Mouse (Mus musculus) forebrain, embryonic 12.5 days (tissue): ENCODE measurements at regions not wholly inside any gene's neighbourhood (a gene's known extent, or its start where the extent isn't known, plus 50 kb on each side); places are given as distances from the start of the nearest gene placed in this dataset.
A peak's percentile ranks its signal among the peaks of the same experiment; 100 is the strongest.

ENCODE experiments used
- ATAC-seq: fragments of 200-750 bp; cut with Nextera tagmentation; 2 replicates; pipeline ENCODE4 v1.8.0; 2017; ENCODE audit warnings: moderate TSS enrichment; ENCODE audit not compliant: low FRiP score
- H3K27ac ChIP-seq: fragments of 300-500 bp; sonication (generic); 2 replicates; pipeline ENCODE4 v1.5.1; 2016; ENCODE audit warnings: mild to moderate bottlenecking
- H3K27me3 ChIP-seq: fragments of 300-500 bp; sonication (generic); 2 replicates; pipeline ENCODE4 v1.6.1; 2016; ENCODE audit warnings: mild to moderate bottlenecking
- H3K36me3 ChIP-seq: fragments of 300-500 bp; sonication (generic); replicated peaks from 2 replicates; pipeline ENCODE4 v1.6.1; 2016; ENCODE audit warnings: mild to moderate bottlenecking
- H3K4me1 ChIP-seq: fragments of 300-500 bp; sonication (generic); 2 replicates; pipeline ENCODE4 v1.6.1; 2016
- H3K4me2 ChIP-seq: fragments of 300-500 bp; sonication (generic); 2 replicates; pipeline ENCODE4 v1.6.1; 2016; ENCODE audit warnings: mild to moderate bottlenecking, moderate library complexity
- H3K4me3 ChIP-seq: fragments of 300-500 bp; sonication (generic); replicated peaks from 2 replicates; pipeline ENCODE4 v1.5.1; 2016; ENCODE audit warnings: mild to moderate bottlenecking
- H3K9ac ChIP-seq: fragments of 300-500 bp; sonication (generic); 2 replicates; pipeline ENCODE4 v1.6.1; 2016; ENCODE audit warnings: mild to moderate bottlenecking
- H3K9me3 ChIP-seq: fragments of 300-500 bp; sonication (generic); 2 replicates; pipeline ENCODE4 v1.6.1; 2016
- WGBS: fragments of 180-500 bp; shearing (Covaris S2); methylation state at CpG from one replicate; pipeline ENCODE4 v1.1.7; 2016; 5-methylcytosine and 5-hydroxymethylcytosine counted together

DNA sequence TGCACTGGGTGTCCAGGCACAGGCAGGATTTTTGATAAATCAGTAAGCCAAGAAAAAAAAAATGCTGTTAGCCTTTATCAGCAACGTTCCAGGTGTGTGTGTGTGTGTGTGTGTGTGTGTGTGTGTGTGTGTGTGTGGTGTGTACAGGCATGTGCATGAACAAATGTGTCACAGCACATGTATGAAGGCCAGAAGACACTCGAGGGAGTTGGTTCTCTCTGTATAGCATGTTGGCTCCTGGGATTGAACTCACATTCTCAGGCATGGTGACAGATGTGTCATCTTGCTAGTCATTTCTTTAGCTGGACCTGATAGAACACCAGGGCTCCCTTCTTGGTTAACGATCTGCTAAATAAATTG lies 74.8 kb upstream of the Caprin1 start:
- no peaks in the 10 kb centered on the region for H3K36me3 ChIP-seq
- no peak overlapping the region for H3K27ac ChIP-seq
- H3K4me3 ChIP-seq: no peak overlapping the region
- H3K9ac ChIP-seq: no peak overlapping the region
- H3K27me3 ChIP-seq: peaks cover 3% of the 10 kb centered on the region; the same call in 1 of the 2 replicates
- no peaks in the 10 kb centered on the region for H3K9me3 ChIP-seq
- 61% methylated on average over 3 of the region's 3 CpGs for WGBS
- H3K4me1 ChIP-seq: 0 out of 2 replicates have a peak, but pooled peaks cover 2% of the 10 kb centered on the region
- H3K4me2 ChIP-seq: no peak overlapping the region
- peak; percentile 57 for ATAC-seq

GRCm38 (mm10) chr2:103873381-103873780 lies 75.9 kb upstream of the Caprin1 start:
- no peak overlapping the region for H3K4me3 ChIP-seq
- H3K9ac ChIP-seq: no peak overlapping the region
- ATAC-seq: no peak
- no peaks in the 10 kb centered on the region for H3K36me3 ChIP-seq
- no peaks in the 10 kb centered on the region for H3K9me3 ChIP-seq
- no peak overlapping the region for H3K4me2 ChIP-seq
- H3K27me3 ChIP-seq: peaks cover 3% of the 10 kb centered on the region; the same call in 1 of the 2 replicates
- H3K27ac ChIP-seq: no peak overlapping the region
- H3K4me1 ChIP-seq: 0 out of 2 replicates have a peak, but pooled peaks cover 2% of the 10 kb centered on the region
- 94% methylated on average over 6 of the region's 6 CpGs for WGBS

DNA sequence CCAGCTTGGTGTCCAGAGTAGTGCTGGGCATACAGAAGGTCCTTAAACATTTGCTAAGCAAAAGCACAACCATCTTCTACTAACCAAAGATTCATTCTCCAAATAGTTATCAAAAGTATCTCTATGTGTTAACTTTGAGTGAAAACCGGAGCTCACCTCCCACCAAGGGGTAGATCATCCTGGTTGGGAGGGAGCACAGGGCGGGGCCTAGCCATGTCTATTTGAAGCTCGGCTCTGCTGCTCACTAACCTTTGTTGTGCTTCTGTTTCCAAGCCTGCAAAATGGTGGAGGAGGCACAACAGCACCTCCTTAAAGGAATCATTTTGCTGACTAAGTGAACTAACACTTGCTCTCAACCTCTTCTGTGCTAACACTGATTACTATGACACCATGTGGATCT lies 77.0 kb upstream of the Caprin1 start:
- Histone ChIP-seq H3K9me3 (no peaks in the 10 kb centered on the region), H3K4me3 (no peak overlapping the region), H3K4me2 (no peak overlapping the region), H3K27ac (no peak overlapping the region), H3K27me3 (no peaks in the 10 kb centered on the region), H3K4me1 (0 out of 2 replicates have a peak, but pooled peaks cover 2% of the 10 kb centered on the region), H3K36me3 (no peaks in the 10 kb centered on the region), H3K9ac (no peak overlapping the region)
- 60% methylated on average over 3 of the region's 3 CpGs for WGBS
- ATAC-seq: no peak

- WGBS: 89% methylated on average over 8 of the region's 8 CpGs
- Histone ChIP-seq H3K4me1 (peaks cover 3% of the 10 kb centered on the region; the same call in 1 of the 2 replicates), H3K9me3 (no peaks in the 10 kb centered on the region), H3K4me3 (no peak overlapping the region), H3K27ac (no peak overlapping the region), H3K4me2 (no peak overlapping the region), H3K27me3 (no peaks in the 10 kb centered on the region), H3K9ac (no peak overlapping the region), H3K36me3 (no peaks in the 10 kb centered on the region)
- no peak for ATAC-seq
Measured at GRCm38 (mm10) chr2:103875754-103876153, 78.3 kb upstream of the Caprin1 start.

GRCm38 (mm10) chr2:103876236-103876635 lies 78.8 kb upstream of the Caprin1 start:
- Histone ChIP-seq H3K4me3 (no peak overlapping the region), H3K9me3 (no peaks in the 10 kb centered on the region), H3K36me3 (no peaks in the 10 kb centered on the region), H3K9ac (no peak overlapping the region), H3K4me1 (peaks cover 8% of the 10 kb centered on the region), H3K27ac (no peak overlapping the region), H3K4me2 (no peak overlapping the region), H3K27me3 (no peaks in the 10 kb centered on the region)
- no peak for ATAC-seq
- 92% methylated on average over 2 of the region's 2 CpGs for WGBS

DNA sequence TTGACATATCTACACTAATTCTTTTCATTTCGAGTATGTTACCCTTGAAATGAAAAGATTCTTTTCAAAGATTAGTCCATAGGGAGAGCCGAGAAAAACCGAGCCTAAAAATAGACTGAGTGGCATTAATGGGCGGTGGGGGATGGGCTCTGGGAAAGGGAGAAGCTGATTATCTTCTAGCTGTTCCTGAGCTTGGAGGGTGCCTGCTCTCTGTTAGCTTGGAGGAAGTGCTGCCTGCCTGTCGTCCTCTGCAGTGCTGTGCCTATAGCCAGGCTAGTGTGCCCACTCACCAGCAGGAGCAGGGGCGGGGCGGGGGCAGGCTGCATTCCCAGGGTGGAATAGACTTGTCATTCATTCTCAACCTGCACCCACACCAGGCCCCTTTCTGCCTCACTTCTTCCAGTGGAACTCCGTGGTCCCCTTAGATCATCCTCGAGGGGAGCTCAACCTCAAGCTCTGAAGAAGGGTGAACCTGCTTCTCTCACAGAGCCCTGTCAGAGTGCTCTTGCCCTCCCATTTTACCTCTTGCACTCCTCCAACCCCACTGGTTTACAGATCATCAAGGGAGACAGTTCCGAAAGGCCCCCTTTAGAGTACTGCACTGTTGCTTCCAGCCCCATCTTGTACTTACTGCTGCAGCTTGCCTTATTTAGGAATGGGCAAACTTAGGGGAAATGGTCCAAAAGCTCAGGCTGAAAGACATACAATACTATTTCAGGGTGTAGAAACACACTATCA lies 76.6 kb upstream of the Lmo2 start:
- H3K27ac ChIP-seq: peak overlapping the region; percentile 46; the same call in 1 of the 2 replicates
- no peaks in the 10 kb centered on the region for H3K27me3 ChIP-seq
- peaks cover 10% of the 10 kb centered on the region for H3K4me1 ChIP-seq
- H3K36me3 ChIP-seq: no peaks in the 10 kb centered on the region
- peak; percentile 82 for ATAC-seq
- H3K9ac ChIP-seq: no peak overlapping the region
- H3K9me3 ChIP-seq: no peaks in the 10 kb centered on the region
- no peak overlapping the region for H3K4me3 ChIP-seq
- H3K4me2 ChIP-seq: no peak overlapping the region
- 23% methylated on average over 10 of the region's 10 CpGs for WGBS

DNA sequence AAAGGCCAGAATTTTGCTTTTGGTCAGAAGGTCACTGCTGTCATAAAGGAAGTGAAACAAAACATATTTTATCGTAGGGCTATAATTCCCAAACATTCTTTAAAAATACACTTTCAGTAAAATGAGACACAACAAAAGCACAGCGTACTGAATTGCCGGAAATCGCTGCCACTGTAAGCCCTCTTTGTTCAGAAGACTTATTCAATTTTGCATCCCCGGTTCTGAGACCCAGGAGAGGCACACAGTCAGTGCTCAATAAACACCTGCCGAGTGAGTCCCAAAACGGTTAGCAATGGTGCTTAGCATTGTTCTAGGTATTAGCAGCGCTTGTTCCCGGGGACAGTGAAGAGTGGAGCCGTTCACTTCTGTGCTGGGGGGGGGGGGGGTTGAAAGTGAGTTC lies 72.9 kb upstream of the Lmo2 start:
- no peaks in the 10 kb centered on the region for H3K9me3 ChIP-seq
- WGBS: 32% methylated on average over 10 of the region's 10 CpGs
- H3K36me3 ChIP-seq: no peaks in the 10 kb centered on the region
- H3K9ac ChIP-seq: no peak overlapping the region
- no peak overlapping the region for H3K27ac ChIP-seq
- H3K4me2 ChIP-seq: no peak overlapping the region
- H3K27me3 ChIP-seq: no peaks in the 10 kb centered on the region
- peaks cover 10% of the 10 kb centered on the region for H3K4me1 ChIP-seq
- ATAC-seq: no peak
- H3K4me3 ChIP-seq: no peak overlapping the region

- H3K27ac ChIP-seq: no peak overlapping the region
- no peaks in the 10 kb centered on the region for H3K9me3 ChIP-seq
- no peaks in the 10 kb centered on the region for H3K27me3 ChIP-seq
- H3K9ac ChIP-seq: no peak overlapping the region
- no peak overlapping the region for H3K4me3 ChIP-seq
- H3K4me2 ChIP-seq: no peak overlapping the region
- H3K36me3 ChIP-seq: no peaks in the 10 kb centered on the region
- 92% methylated on average over 7 of the region's 7 CpGs for whole genome bisulfite sequencing
- no peak for ATAC-seq
- peaks cover 15% of the 10 kb centered on the region for H3K4me1 ChIP-seq
Measured at GRCm38 (mm10) chr2:103888023-103888422, 69.8 kb upstream of the Lmo2 start.

GRCm38 (mm10) chr2:103891240-103891767 lies 66.5 kb upstream of the Lmo2 start:
- Histone ChIP-seq H3K27me3 (no peaks in the 10 kb centered on the region), H3K4me2 (peak overlapping the region; percentile 38), H3K4me3 (no peak overlapping the region), H3K27ac (peak overlapping the region; percentile 60), H3K9me3 (no peaks in the 10 kb centered on the region), H3K4me1 (peaks cover 28% of the 10 kb centered on the region), H3K36me3 (no peaks in the 10 kb centered on the region), H3K9ac (no peak overlapping the region)
- WGBS: 1% methylated on average over 9 of the region's 9 CpGs
- ATAC-seq: peak; percentile 92

DNA sequence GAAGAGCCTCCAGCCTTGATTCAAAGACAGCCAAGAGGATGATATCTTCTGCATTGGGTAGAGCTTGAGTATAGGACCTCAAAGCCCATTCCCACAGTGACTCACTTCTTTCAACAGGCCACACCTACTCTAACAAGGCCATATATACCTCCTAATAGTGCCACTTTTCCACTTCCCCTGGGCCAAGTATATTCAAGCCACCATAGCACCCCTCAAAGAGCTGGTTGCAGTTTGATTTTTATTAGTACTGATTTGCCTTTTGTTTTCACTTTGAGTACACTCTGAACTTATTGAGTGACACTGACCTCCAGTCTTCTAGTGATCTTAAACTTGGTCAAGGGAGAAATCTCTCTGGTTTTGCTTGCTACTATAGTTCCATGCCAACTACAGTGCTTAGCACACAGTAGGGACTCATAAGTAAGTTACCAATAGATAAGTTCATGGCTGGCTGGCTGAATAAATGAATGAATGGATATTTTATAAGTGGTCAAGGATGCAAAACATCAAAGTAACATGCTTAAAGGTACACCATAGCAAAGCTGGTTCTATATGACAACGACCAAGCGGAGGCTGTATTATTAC lies 64.5 kb upstream of the Lmo2 start:
- no peak overlapping the region for H3K27ac ChIP-seq
- 92% methylated on average over 2 of the region's 2 CpGs for WGBS
- no peak overlapping the region for H3K9ac ChIP-seq
- no peak overlapping the region for H3K4me3 ChIP-seq
- peaks cover 32% of the 10 kb centered on the region for H3K4me1 ChIP-seq
- no peaks in the 10 kb centered on the region for H3K9me3 ChIP-seq
- H3K27me3 ChIP-seq: no peaks in the 10 kb centered on the region
- H3K4me2 ChIP-seq: no peak overlapping the region
- no peak for ATAC-seq
- H3K36me3 ChIP-seq: no peaks in the 10 kb centered on the region

DNA sequence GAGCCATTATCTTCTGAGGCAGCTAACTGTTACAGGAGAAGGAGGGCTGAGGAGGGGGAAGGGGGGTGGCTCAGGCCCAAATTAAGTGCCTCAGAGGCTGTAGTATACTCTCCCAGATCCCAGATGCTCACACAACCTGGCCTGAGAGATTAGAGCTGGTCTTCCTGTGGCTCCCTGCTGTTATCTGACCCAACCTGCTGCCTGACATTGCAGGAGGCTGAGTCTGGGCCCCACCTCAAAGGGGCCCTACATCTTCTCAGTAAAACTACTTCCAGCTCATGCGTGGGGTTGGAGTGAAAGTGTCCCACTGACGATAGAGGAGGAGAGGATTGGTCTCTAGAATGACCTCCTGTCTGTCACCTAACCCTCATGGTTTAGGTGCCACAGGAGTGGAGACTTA lies 64.0 kb upstream of the Lmo2 start:
- Histone ChIP-seq H3K9ac (no peak overlapping the region), H3K4me1 (peaks cover 32% of the 10 kb centered on the region), H3K27ac (no peak overlapping the region), H3K4me2 (no peak overlapping the region), H3K9me3 (no peaks in the 10 kb centered on the region), H3K4me3 (no peak overlapping the region), H3K36me3 (no peaks in the 10 kb centered on the region), H3K27me3 (no peaks in the 10 kb centered on the region)
- WGBS: 43% methylated on average over 2 of the region's 2 CpGs
- ATAC-seq: no peak

GRCm38 (mm10) chr2:103894981-103895676 lies 62.7 kb upstream of the Lmo2 start:
- WGBS: 53% methylated on average over 12 of the region's 12 CpGs
- H3K4me1 ChIP-seq: peaks cover 32% of the 10 kb centered on the region
- no peak overlapping the region for H3K4me3 ChIP-seq
- H3K9ac ChIP-seq: no peak overlapping the region
- H3K4me2 ChIP-seq: no peak overlapping the region
- H3K27ac ChIP-seq: no peak overlapping the region
- no peaks in the 10 kb centered on the region for H3K9me3 ChIP-seq
- no peak for ATAC-seq
- H3K27me3 ChIP-seq: no peaks in the 10 kb centered on the region
- H3K36me3 ChIP-seq: no peaks in the 10 kb centered on the region
